ENCODE assay signal across 7 mouse cellular contexts in the genomic region with DNA sequence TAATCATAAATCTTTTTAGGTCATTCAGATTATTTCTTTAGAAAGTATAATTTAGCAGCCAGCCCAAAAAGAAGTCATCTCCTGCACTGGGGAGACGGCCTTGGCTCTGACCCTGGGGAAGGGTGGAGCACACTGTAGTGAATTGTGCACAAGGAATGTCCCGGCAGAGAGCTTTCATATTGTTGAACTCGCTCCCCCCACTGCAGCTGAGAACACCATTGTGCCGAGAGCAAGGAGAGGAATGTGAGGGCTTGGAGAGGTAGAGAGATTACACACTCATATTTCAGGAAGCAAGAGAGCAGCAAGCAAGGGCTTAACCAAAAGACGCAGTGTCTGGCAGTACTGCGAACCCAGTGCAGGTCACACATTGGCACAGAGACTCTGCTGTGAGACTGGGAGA.
DNase-seq lines count a peak whose midpoint lies in the region; ATAC-seq and TF ChIP-seq lines count a peak whose summit lies in the region.

No protein-coding gene starts in this region.

- no peaks in the 10 kb centered on the region for H3K9me3 ChIP-seq in embryonic facial prominence, embryonic 11.5 days (replicated peaks; ENCODE audit: control insufficient read depth, low read length)
- H3K9me3 ChIP-seq in heart, postnatal 0 days (replicated peaks; ENCODE audit: control insufficient read depth, low read length), result no peaks in the 10 kb centered on the region
- H3K9me3 ChIP-seq in liver, postnatal 0 days (ENCODE audit: low read length), result no peaks in the 10 kb centered on the region

- peaks cover 5% of the 10 kb centered on the region; the same call in 1 of the 2 replicates for H3K4me1 ChIP-seq in embryonic facial prominence, embryonic 11.5 days (ENCODE audit: control insufficient read depth, insufficient read depth, low read length)
- peaks cover 24% of the 10 kb centered on the region for H3K4me1 ChIP-seq in heart, postnatal 0 days (ENCODE audit: control insufficient read depth, insufficient read depth)
- 0 out of 2 replicates have a peak, but pooled peaks cover 2% of the 10 kb centered on the region for H3K4me1 ChIP-seq in liver, postnatal 0 days (ENCODE audit: insufficient read depth)

- no peak overlapping the region for H3K4me2 ChIP-seq in embryonic facial prominence, embryonic 11.5 days (ENCODE audit: low read depth, low read length)
- no peak overlapping the region; the same call in 1 of the 2 replicates for H3K4me2 ChIP-seq in heart, postnatal 0 days (ENCODE audit: low read depth, low read length)
- H3K4me2 ChIP-seq in liver, postnatal 0 days (ENCODE audit: low read depth, low read length), result no peak overlapping the region

- H3K27me3 ChIP-seq in embryonic facial prominence, embryonic 11.5 days (ENCODE audit: control insufficient read depth, insufficient read depth, low read length), result no peaks in the 10 kb centered on the region
- H3K27me3 ChIP-seq in heart, postnatal 0 days (ENCODE audit: control insufficient read depth, insufficient read depth, low read length), result no peaks in the 10 kb centered on the region
- no peaks in the 10 kb centered on the region for H3K27me3 ChIP-seq in liver, postnatal 0 days (ENCODE audit: insufficient read depth, low read length)

- H3K36me3 ChIP-seq in embryonic facial prominence, embryonic 11.5 days (replicated peaks; ENCODE audit: control insufficient read depth, insufficient read depth, low read depth, low read length), result no peaks in the 10 kb centered on the region
- no peaks in the 10 kb centered on the region for H3K36me3 ChIP-seq in heart, postnatal 0 days (replicated peaks; ENCODE audit: control insufficient read depth, insufficient read depth, low read length)
- no peaks in the 10 kb centered on the region for H3K36me3 ChIP-seq in liver, postnatal 0 days (replicated peaks; ENCODE audit: insufficient read depth, low read length)

- peak; percentile 89 for DNase-seq in adrenal gland, adult 2 months
- peak; percentile 61 for DNase-seq in embryonic facial prominence, embryonic 11.5 days (ENCODE audit: low spot score)
- DNase-seq in heart, postnatal 0 days (ENCODE audit: low spot score), result peak; percentile 89
- peak; percentile 83 to 88 for DNase-seq in lung, adult 18-20 months
- no peak for DNase-seq in liver, postnatal 0 days
- DNase-seq in c-Kit-positive CD71-positive TER-119-positive erythroid progenitor cells, embryonic 14.5 days (ENCODE audit: low spot score), result no peak

- no peak overlapping the region; the same call in 1 of the 2 replicates for H3K9ac ChIP-seq in embryonic facial prominence, embryonic 11.5 days (replicated peaks; ENCODE audit: low read length)
- H3K9ac ChIP-seq in heart, postnatal 0 days (replicated peaks; ENCODE audit: low read depth, low read length), result 0 out of 2 replicates have a peak overlapping the region, but pooled peaks have one; percentile 6
- H3K9ac ChIP-seq in liver, postnatal 0 days (replicated peaks), result no peak overlapping the region

- TF ChIP-seq EP300 in heart, postnatal 0 days (IDR thresholded peaks at IDR 0.05; ENCODE audit: low read depth), result peak; percentile 82
- TF ChIP-seq EP300 in liver, postnatal 0 days (IDR thresholded peaks at IDR 0.05; ENCODE audit: low read depth), result no peak

- peak overlapping the region; percentile 63; the same call in 1 of the 2 replicates for H3K27ac ChIP-seq in embryonic facial prominence, embryonic 11.5 days (replicated peaks; ENCODE audit: low read depth, low read length)
- H3K27ac ChIP-seq in heart, postnatal 0 days (ENCODE audit: low read depth), result peak overlapping the region; percentile 90
- no peak overlapping the region for H3K27ac ChIP-seq in liver, postnatal 0 days (ENCODE audit: low read depth)

- peak; percentile 50 for ATAC-seq in embryonic facial prominence, embryonic 11.5 days (replicated peaks; ENCODE audit: insufficient number of reproducible peaks, low FRiP score, low TSS enrichment, low read depth)
- peak; percentile 88 for ATAC-seq in heart, postnatal 0 days (ENCODE audit: insufficient read depth, low read depth)
- no peak for ATAC-seq in erythroblast, adult 5-6 weeks (replicated peaks; ENCODE audit: low FRiP score, poor library complexity, severe bottlenecking)
- no peak for ATAC-seq in liver, postnatal 0 days

- WGBS in embryonic facial prominence, embryonic 11.5 days, result 15% methylated on average over 6 of the region's 6 CpGs
- 7% methylated on average over 6 of the region's 6 CpGs for WGBS in heart, postnatal 0 days
- 55% methylated on average over 6 of the region's 6 CpGs for WGBS in liver, postnatal 0 days (ENCODE audit: insufficient replicate concordance)

- no peak overlapping the region for H3K4me3 ChIP-seq in embryonic facial prominence, embryonic 11.5 days (ENCODE audit: low read depth, low read length)
- H3K4me3 ChIP-seq in heart, postnatal 0 days (ENCODE audit: low read depth, low read length), result no peak overlapping the region
- no peak overlapping the region for H3K4me3 ChIP-seq in liver, postnatal 0 days (ENCODE audit: low read depth, low read length)

- no peak for TF ChIP-seq CTCF in heart, postnatal 0 days (IDR thresholded peaks at IDR 0.05; ENCODE audit: low read depth)
- TF ChIP-seq CTCF in liver, postnatal 0 days (IDR thresholded peaks at IDR 0.05; ENCODE audit: low read depth), result no peak

Comparison
In these comparisons a context has a peak if more than half of its experiments do, and no peak if none do; other contexts are left out.
1. DNase-seq: peak in adrenal gland, adult 2 months (single experiment), embryonic facial prominence, embryonic 11.5 days (single experiment), heart, postnatal 0 days (single experiment) and lung, adult 18-20 months (2 of 2); none in liver, postnatal 0 days (single experiment) and c-Kit-positive CD71-positive TER-119-positive erythroid progenitor cells, embryonic 14.5 days (single experiment).
2. ATAC-seq: peak in embryonic facial prominence, embryonic 11.5 days (single experiment) and heart, postnatal 0 days (single experiment); none in erythroblast, adult 5-6 weeks (single experiment) and liver, postnatal 0 days (single experiment).